Mouse (Mus musculus) heart, adult 2 months (tissue): Measurements from ENCODE around the gene Igf2r. TPM values are rescaled to one million over a fixed set of nuclear protein-coding genes. Genes with fewer than 3 reads are reported as not detected.

Source experiments
- DNase-seq, 2 experiments: peaks; one replicate each; pipeline ENCODE4 v3.0.0; 2021
- H3K27ac ChIP-seq: fragments of 200-600 bp; 2 replicates; pipeline ENCODE4 v1.8.1; 2022
- H3K27me3 ChIP-seq: fragments of 200-500 bp; 2 replicates; pipeline ENCODE4 v1.6.1; 2012; ENCODE audit warnings: mild to moderate bottlenecking, low read length, inconsistent platforms, mixed read lengths; ENCODE audit not compliant: control insufficient read depth, insufficient read depth
- H3K36me3 ChIP-seq: fragments of 200-500 bp; 2 replicates; pipeline ENCODE4 v1.6.1; 2012; ENCODE audit warnings: low read length, inconsistent platforms; ENCODE audit not compliant: control insufficient read depth, insufficient read depth
- H3K4me1 ChIP-seq: fragments of 200-500 bp; 2 replicates; pipeline ENCODE4 v1.6.1; 2011; ENCODE audit warnings: low read length; ENCODE audit not compliant: control insufficient read depth, insufficient read depth
- H3K4me3 ChIP-seq: fragments of 200-600 bp; 2 replicates; pipeline ENCODE4 v1.8.1; 2022
- H3K79me2 ChIP-seq: fragments of 200-500 bp; replicated peaks from 2 replicates; pipeline ENCODE4 v1.6.1; 2012; ENCODE audit warnings: mild to moderate bottlenecking, inconsistent platforms, low read length, moderate library complexity, mixed read lengths; ENCODE audit not compliant: control insufficient read depth, insufficient read depth
- H3K9ac ChIP-seq: fragments of 200-500 bp; 2 replicates; pipeline ENCODE4 v1.6.1; 2012; ENCODE audit warnings: low read depth, mild to moderate bottlenecking, control low read depth, inconsistent platforms, low read length, mixed read lengths
- CTCF ChIP-seq: fragments of 200-600 bp; IDR thresholded peaks from 2 replicates; pipeline ENCODE4 v1.8.1; 2022; ENCODE audit warnings: antibody characterized with exemption, mild to moderate bottlenecking, moderate library complexity
- EP300 ChIP-seq: fragments of 200-500 bp; IDR thresholded peaks from 2 replicates; pipeline ENCODE4 v1.6.1; 2011; ENCODE audit warnings: low read depth, low read length, control low read depth; ENCODE audit not compliant: insufficient read depth
- POLR2A ChIP-seq: fragments of 200-500 bp; IDR thresholded peaks from 2 replicates; pipeline ENCODE4 v1.6.1; 2011; ENCODE audit warnings: mild to moderate bottlenecking, low read depth, low read length, control low read depth; ENCODE audit not compliant: insufficient read depth
- WGBS: fragments of 180-500 bp; shearing (Covaris S2); methylation state at CpG from one replicate; pipeline ENCODE4 v1.1.7; 2018; 5-methylcytosine and 5-hydroxymethylcytosine counted together
- intact Hi-C: fragments of 180-260 bp; cut with DNase I; formaldehyde crosslinking; loops from one replicate; pipeline ENCODE4 v1.15.1; 2025
- polyA plus RNA-seq: library from polyadenylated mRNA; depleted of rRNA; stranded (reverse); fragments of >200 nt; gene quantifications from 2 replicates; pipeline ENCODE4 v1.2.3, GENCODE M21; 2012
- total RNA-seq, 2 experiments: library from RNA; stranded (reverse); gene quantifications; 2 replicates each; pipeline ENCODE4 v1.2.3; 2021

Gene Igf2r
- total and polyA plus RNA-seq, 3 experiments: 34.0 to 116 (median 98.9) TPM

GRCm38 (mm10) chr17:12757161-12757560, 12.3 kb downstream of the Igf2r start:
- H3K9ac ChIP-seq: no peak overlapping the region
- peak overlapping the region; percentile 48 for H3K27ac ChIP-seq
- peaks cover 60% of the 10 kb centered on the region for H3K4me1 ChIP-seq
- peak in 1 of 2 experiments; percentile 38 for DNase-seq
- 25% methylated on average over 6 of the region's 6 CpGs for WGBS
- no peaks in the 10 kb centered on the region for H3K27me3 ChIP-seq
- intact Hi-C loops: no loop called here
- H3K36me3 ChIP-seq: peaks cover 32% of the 10 kb centered on the region
- TF ChIP-seq CTCF (no peak), EP300 (no peak), POLR2A (no peak)
- no peak overlapping the region for H3K4me3 ChIP-seq
- peaks cover 4% of the 10 kb centered on the region for H3K79me2 ChIP-seq

- H3K4me3 ChIP-seq: no peak overlapping the region
- DNase-seq: no peak
- intact Hi-C loops: no loop called here
- peak overlapping the region; percentile 10; the same call in 1 of the 2 replicates for H3K27ac ChIP-seq
- H3K27me3 ChIP-seq: no peaks in the 10 kb centered on the region
- no peak overlapping the region for H3K9ac ChIP-seq
- H3K4me1 ChIP-seq: peaks cover 64% of the 10 kb centered on the region
- H3K36me3 ChIP-seq: peaks cover 39% of the 10 kb centered on the region
- H3K79me2 ChIP-seq: peaks cover 4% of the 10 kb centered on the region
- TF ChIP-seq EP300 (no peak), CTCF (no peak), POLR2A (no peak)
- 51% methylated on average over 4 of the region's 4 CpGs for WGBS
These were observed 13.5 kb downstream of the Igf2r start for GRCm38 (mm10) chr17:12755951-12756350.

DNA sequence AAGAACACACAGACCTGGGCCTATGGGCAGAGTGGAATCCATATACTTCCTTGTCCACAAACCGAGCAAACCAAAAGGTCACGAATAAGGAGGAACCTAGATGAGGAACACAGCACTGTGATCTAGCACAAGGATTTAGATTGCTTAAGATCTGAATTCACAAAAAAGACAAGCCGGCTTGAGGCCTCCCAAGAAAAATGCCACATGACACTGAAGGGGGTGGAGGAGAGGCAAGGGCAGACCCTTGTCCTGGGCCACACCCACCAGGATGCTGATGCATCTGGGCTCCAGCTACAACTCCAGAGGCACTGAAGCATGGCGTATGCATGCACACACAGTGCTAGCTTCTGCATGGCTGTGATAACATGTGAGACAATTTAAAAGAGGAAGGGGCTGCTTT, 14.3 kb downstream of the Igf2r start:
- WGBS: 30% methylated on average over 4 of the region's 4 CpGs
- H3K4me3 ChIP-seq: no peak overlapping the region
- H3K27ac ChIP-seq: peak overlapping the region; percentile 44
- peaks cover 69% of the 10 kb centered on the region for H3K4me1 ChIP-seq
- DNase-seq: no peak
- TF ChIP-seq POLR2A: no peak
- intact Hi-C loops: no loop called here
- peaks cover 38% of the 10 kb centered on the region for H3K36me3 ChIP-seq
- no peak overlapping the region for H3K9ac ChIP-seq
- peaks cover 4% of the 10 kb centered on the region for H3K79me2 ChIP-seq
- no peaks in the 10 kb centered on the region for H3K27me3 ChIP-seq

DNA sequence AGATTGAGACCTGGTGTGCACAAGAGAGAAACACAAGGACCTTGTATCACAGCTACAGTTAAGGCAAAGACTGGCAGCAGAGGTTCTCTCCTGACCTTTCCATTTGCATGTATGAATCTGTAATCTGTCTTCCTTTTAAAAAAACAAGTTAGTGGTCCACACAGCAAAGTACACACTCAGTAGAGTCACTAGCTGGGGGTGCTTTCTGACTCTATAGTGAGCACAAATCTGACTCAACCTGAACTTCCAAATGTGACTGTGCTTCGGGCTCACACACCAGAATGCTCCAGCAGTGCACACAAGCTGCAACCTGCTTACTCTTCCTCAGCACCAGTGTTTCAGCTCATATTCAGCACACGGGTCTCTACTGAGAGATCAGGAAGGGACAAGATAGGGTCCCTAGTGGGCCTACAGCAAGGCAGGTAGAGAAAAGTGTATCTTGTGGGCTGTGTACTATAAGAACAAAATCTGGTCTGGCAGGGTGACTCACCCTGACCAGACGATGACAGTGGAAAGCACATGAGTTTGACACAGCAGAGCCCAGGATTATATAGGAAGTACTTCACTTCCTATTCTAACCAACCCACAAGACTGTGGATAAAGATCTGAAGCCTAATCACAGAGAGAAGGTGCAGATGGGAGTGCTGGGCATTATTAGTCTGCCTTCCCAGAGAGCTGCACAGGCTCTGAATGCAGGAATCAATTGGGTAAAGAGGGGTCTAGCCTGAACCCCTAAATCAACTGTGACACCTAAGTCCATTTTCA, 15.0 kb downstream of the Igf2r start:
- intact Hi-C loops: no loop called here
- Histone ChIP-seq H3K4me3 (no peak overlapping the region), H3K4me1 (peaks cover 70% of the 10 kb centered on the region), H3K79me2 (peaks cover 5% of the 10 kb centered on the region), H3K9ac (no peak overlapping the region), H3K27ac (peak overlapping the region; percentile 44), H3K36me3 (peaks cover 43% of the 10 kb centered on the region), H3K27me3 (no peaks in the 10 kb centered on the region)
- WGBS: 25% methylated on average over 3 of the region's 3 CpGs
- TF ChIP-seq POLR2A: no peak
- TF ChIP-seq EP300: no peak
- no peak for TF ChIP-seq CTCF
- no peak for DNase-seq

DNA sequence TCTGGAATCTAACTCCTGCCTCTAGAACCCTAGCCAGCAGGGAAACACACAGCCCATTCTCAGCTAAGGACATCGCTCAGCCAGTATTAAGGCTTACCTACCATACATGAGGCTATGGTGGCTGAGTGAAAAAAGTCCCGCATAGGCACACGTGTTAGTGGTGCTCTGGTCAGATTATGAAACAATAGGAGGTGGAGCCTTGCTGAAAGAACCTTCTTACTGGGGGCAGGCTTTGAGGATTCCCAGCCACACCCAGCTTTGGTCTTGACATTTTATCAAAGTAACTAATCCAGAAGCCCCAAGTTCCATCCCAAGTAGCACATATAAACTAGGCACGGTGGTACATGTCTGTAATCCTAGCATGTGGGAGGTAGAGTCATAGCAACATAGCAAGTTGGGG, 16.4 kb downstream of the Igf2r start:
- peaks cover 67% of the 10 kb centered on the region for H3K4me1 ChIP-seq
- intact Hi-C loops: no loop called here
- 28% methylated on average over 4 of the region's 4 CpGs for WGBS
- DNase-seq: no peak
- no peaks in the 10 kb centered on the region for H3K27me3 ChIP-seq
- peak overlapping the region; percentile 29; the same call in 1 of the 2 replicates for H3K27ac ChIP-seq
- no peak overlapping the region for H3K4me3 ChIP-seq
- H3K36me3 ChIP-seq: peaks cover 49% of the 10 kb centered on the region
- H3K9ac ChIP-seq: no peak overlapping the region
- TF ChIP-seq POLR2A (no peak), EP300 (no peak), CTCF (no peak)
- H3K79me2 ChIP-seq: peaks cover 5% of the 10 kb centered on the region

DNA sequence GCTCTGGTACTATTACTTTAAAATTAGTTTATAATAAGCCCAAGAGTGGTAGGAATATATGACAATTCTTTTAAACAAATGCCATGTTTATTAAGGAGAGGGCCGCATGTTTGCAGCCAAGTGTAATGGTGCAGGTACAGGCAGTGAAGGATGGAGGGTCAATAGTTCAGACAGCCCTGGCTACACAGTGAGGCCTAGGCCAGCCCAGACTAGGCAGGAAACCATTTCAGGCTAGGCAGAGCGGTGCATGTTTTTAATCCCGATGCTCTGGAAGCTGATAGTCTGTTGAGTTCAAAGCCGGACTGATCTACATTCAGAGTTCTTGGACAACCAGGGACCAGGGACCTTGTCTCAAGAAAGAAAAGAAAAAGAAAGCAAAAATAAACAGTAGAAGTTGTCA, 17.8 kb downstream of the Igf2r start:
- intact Hi-C loops: no loop called here
- H3K9ac ChIP-seq: no peak overlapping the region
- no peaks in the 10 kb centered on the region for H3K27me3 ChIP-seq
- no peak overlapping the region for H3K4me3 ChIP-seq
- peaks cover 54% of the 10 kb centered on the region for H3K36me3 ChIP-seq
- peaks cover 8% of the 10 kb centered on the region for H3K79me2 ChIP-seq
- peaks cover 61% of the 10 kb centered on the region for H3K4me1 ChIP-seq
- H3K27ac ChIP-seq: peak overlapping the region; percentile 42
- WGBS: 25% methylated on average over 4 of the region's 4 CpGs
- no peak for DNase-seq
- TF ChIP-seq CTCF (no peak), POLR2A (no peak), EP300 (no peak)
